Mouse (Mus musculus) frontal cortex, postnatal 25 days (tissue): ENCODE measurements around the gene Olfr1216.
"Not testable (repeated sequence)": the region's sequence is repeated elsewhere in the genome, so short reads cannot be mapped to it uniquely, and the experiment has no call there.

Experiments
- DNase-seq, 2 experiments: peaks; one replicate each; pipeline ENCODE4 v3.0.0; 2022; ENCODE audit warnings: low spot score in 2 of 2

The Olfr1216 gene

DNA sequence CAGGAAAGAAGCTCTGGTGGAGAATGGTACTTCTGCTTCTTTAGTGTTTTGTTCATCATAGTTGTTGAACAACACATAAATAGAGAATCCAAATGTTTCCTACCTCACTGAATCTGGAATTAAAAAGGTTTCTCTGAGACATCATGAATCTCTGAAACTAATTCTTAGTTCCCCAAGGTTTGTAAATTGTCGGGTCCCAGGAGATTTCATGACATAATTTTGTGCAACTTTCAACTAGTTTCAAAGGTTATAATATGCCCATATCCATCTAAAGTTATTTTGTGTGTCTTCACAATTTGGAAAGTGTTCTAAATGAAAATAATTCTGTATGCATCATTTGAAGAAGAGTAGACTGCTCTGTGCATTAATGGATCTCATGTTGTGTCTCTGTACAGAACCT, at the start of gene Olfr1216:
Gene Olfr1216 (minus strand): TSS at position 101 of the 400 bp plus-strand sequence.
- no peak for DNase-seq

GRCm38 (mm10) chr2:89061087-89061486, 42.9 kb upstream of the Olfr1216 start, which contains the start of gene Olfr1218:
Gene Olfr1218 (minus strand): TSS chr2:89061187.
- DNase-seq = no peak

- no peak for DNase-seq
These were observed 13.8 kb upstream of the Olfr1216 start, which contains the start of gene Olfr1217 for GRCm38 (mm10) chr2:89031965-89032364. Gene Olfr1217 (minus strand): TSS chr2:89032065.

GRCm38 (mm10) chr2:89021436-89021835, 3.3 kb upstream of the Olfr1216 start:
- DNase-seq = not testable (repeated sequence)

DNA sequence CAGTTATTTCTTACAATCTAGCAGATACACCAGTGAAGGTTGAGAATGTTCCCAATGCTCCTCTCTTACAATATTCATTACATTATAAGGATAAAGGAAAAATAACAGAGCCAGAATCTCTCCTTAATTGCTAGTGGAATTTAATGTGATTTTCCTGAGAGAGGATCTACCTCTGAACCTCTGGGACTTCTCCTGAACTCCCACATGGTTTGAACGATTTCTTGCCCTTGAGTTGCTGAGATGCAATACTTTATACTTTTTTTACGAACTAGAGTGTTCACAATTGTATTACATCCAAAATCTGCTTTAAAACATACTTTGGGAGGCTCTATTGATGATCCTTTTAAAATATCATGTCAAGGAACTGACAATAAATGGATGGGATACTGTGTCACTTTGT, 11.3 kb downstream of the Olfr1216 start, which contains the start of gene Olfr1215:
Gene Olfr1215 (minus strand): TSS at position 101 of the 400 bp plus-strand sequence.
- DNase-seq = no peak

DNA sequence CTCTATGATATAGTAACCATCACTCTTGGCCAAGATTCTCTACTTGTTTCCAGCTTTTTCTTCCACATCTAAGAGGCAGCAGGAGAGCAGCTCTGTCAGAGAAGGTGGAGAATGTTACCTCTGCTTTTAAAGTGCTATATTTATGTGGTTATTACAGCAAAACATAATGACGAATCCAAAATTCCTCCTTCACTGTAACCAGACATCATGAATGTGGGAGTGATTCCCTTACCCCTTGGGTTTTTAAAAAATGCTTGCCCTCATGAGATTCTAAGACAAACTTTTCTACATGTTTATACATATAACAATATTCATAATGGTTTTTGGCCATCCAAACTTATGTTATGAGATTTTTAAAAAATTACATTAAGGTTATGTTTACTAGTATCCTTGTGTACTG, 25.6 kb downstream of the Olfr1216 start, which contains the start of gene Olfr1214:
Gene Olfr1214 (minus strand): TSS at position 101 of the 400 bp plus-strand sequence.
- no peak for DNase-seq

DNA sequence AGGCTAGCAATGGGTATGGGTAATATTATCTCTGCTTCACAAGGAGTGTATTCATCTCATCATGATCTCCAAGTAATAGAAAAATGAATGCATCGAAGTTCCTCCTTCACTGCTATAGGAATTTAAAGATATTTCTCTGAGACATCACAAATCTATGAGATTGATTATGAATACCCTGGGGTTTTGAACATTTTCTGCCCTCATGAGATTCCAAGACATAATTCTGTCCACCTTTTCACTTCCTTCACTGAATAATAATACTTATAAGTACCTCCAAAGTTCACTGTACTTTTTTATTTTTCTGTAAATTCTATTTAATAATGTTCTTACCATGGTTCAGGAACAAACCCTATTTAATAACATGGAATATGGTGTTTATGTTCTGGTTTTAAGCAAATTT, 38.0 kb downstream of the Olfr1216 start, which contains the start of gene Gm13762:
Gene Gm13762 (minus strand): TSS at position 101 of the 400 bp plus-strand sequence.
- DNase-seq = no peak
